Mouse (Mus musculus): ENCODE results near the gene Atn1.

Atn1 gene

GRCm38 (mm10) chr6:124767920-124768703 lies 11.8 kb upstream of the Atn1 start:
- no peak for DNase-seq (ENCODE audit: low spot score)

DNA sequence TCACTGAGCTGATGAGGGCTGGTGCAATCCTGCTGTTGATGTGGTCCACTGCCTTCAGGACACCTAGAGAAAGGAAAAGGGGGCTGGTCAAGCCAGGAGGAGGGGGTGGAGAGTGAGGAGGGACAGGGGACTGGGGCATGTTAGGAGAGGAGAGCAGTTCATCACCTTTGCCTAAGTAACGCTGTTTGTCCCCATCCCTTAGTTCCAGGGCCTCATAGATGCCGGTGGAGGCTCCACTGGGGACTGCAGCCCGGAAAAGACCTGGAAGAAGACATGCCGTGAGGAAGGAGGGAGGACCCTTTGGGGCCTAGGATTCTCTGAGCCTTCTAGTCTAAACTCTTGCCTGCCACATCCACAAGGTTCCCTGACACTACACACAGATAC lies 11.2 kb upstream of the Atn1 start:
- DNase-seq (ENCODE audit: low spot score), result no peak

GRCm38 (mm10) chr6:124765951-124766350 lies 9.6 kb upstream of the Atn1 start:
- no peak for DNase-seq (ENCODE audit: low spot score)

GRCm38 (mm10) chr6:124759259-124759658 lies 2.9 kb upstream of the Atn1 start:
- DNase-seq (ENCODE audit: low spot score), result peak; percentile 65

DNA sequence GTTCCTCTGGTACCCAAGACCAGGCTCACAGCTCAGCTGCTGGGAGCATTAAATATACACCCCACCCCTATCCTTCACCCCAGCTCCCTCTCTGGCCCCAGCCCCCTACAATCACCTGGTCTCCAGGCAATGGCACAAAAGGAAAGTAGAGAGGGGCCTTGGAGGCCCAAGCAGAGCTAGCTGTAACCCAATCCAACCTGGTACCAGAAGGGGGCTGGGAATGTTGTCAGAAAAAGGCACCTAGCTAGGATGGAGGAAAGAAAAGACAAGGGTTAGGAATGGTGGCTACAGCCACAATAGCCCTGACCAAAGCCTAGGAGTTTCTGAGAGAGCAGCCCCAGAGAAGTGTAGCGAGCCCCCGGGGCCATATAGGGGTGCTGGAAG lies 2.5 kb upstream of the Atn1 start:
- DNase-seq (ENCODE audit: low spot score), result no peak

DNA sequence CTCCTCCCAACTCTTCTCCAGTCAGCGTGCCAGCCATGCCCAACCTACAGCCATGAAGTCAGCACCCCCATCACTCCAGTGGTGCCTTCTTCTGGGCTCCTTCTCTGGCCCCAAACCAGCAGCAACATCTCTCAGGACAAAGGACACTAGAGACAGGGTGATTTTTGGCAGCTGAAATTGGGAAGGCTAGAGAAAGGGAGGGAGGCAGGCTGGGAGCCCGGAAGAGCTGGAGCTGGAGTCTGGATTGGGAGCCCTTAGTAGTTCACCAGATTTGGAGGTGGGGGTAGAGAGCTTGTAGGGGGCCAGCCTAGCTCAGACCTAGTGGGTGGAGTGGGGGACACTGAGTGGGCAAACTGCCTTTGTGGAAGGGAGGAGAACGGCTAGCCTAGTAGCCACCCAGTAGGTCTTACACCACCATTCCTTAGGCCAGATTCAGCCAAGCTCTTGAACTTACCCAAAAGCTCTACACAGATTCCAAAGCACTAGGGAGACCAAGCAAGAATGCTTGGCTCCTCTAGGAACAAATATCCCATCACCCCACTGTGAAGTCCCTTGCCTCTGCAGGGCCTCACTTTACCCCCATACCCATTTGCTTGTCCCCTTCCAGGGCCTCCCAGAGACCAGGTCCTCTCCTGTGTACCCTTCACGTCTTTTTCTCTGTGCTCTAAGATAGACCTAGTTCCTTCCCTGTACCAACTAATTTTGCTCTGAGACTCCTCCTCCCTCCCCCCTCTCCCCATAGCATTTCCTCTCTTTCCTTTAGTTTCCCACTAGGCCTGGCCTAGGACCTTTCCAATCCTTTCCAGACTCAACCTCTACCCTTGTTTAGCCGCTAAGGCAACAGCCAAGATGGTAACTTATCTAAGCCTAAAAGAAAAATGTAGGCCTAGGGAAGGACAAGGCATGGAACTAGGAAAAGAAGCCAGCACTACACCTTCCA lies 1.9 kb upstream of the Atn1 start:
- no peak for DNase-seq (ENCODE audit: low spot score)

DNA sequence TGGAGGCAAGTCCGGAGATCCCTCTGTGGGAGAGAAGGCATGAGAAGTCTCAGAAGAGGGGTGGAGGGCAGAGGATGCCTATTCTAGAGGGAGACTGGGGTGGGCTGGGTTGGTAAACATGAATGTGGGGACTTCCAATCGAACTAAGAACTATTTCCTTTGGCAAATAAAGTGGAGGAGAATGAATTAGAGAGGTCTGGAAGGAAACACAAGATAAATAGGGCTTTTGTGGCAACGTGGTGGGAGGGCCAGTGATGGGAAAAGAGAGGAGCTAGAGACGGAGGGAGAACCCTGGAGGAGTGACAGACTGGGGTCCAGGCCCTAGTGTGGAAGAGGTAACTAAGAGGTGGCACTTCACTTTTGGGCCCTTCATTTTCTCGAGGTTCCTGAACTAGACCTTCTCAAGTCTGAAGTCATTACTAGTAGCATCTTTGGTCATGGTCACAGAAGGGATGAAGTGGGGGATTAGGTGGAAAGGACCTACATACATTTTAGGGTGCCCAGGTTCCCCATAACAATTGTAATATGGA lies 1.1 kb upstream of the Atn1 start:
- DNase-seq (ENCODE audit: low spot score), result no peak

DNA sequence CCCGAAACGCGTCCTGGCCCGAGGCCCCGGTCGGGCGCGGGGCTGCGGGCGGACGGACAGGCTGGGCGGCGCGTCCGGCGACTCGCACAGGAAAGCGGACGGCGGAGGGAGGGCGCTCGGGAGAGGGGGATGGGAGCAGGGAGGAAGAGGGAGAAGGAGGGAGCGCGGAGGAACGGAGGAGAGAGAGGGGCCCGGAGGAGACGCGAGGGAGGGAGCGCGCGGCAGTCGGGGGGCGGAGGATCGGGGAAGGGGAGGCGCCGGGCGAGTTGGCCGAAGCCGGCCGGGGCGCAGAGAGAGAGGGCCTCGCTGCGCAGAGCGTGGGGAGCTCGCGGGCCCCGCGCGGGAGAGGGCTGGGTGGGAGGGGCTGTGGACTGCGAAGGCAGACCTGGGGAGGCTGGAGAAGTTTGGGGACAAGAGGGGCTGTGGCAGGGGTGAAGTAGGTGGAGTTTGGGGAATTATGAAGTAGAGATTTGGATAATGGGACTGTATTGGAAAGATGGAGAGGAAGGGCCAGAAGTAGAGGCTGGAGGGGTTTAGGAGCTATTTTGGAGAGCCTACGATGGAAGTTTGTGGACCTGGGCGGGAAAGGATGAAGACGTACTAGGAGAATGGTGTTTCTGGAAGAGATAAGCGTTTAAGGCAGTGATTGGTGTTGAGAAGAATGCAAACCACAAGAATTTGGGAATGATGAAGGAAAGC lies 477 bp upstream of the Atn1 start:
- no peak for DNase-seq (ENCODE audit: low spot score)

- no peak for DNase-seq (ENCODE audit: low spot score)
These were observed 1.0 kb downstream of the Atn1 start for GRCm38 (mm10) chr6:124755306-124755705.

- no peak for DNase-seq (ENCODE audit: low spot score)
These were observed 2.5 kb downstream of the Atn1 start for GRCm38 (mm10) chr6:124753861-124754260.

- DNase-seq (ENCODE audit: low spot score), result no peak
These were observed 5.9 kb downstream of the Atn1 start for GRCm38 (mm10) chr6:124750405-124750804.

DNA sequence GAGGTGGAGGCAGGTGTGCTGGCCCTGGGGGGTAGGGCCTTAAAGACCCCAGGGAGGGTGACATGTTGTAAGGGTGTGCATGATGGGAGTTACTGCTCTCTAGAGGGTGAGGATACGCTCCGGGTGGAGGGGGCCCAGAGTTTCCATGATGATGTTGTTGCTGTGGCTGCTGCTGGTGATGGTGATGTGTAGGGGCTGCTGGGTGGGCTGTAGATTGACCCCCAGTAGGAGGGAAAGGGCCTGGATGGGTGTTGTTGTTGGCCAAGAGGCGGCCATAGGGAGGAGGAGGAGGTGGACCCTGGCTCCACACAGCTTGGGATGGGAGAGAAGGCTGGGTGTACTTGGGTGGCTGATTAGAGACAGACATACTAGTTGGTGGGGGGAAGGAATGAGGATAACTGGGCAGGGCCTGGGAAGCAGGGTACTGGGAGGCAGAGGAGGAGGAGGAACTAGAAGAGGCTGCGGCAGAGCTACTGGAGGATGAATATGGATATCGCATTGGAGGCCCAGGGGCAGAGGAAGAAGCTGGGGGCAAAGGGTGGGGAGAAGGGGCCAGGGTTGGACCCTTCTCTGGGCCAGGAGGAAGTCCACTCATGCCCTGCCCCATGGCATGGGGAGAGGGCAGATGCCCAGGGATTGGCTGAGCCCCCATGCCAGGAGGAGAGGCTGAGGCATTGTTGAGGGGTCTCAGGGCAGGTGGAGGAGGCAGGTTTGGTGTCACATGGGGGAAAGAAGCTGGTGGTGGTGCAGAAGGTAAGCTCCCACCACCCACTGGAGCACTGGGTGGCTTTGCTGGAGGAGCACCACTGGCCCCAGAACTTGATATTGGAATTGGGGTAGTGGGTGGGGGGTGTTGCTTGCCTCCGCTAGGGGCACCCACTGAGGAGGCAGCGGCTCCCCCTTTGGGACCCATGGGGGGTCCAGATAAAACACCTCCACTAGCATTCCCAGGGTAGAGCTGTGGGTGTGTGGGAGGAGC lies 9.4 kb downstream of the Atn1 start:
- no peak for DNase-seq (ENCODE audit: low spot score)

GRCm38 (mm10) chr6:124746296-124746605 lies 10.1 kb downstream of the Atn1 start:
- no peak for DNase-seq (ENCODE audit: low spot score)

- DNase-seq (ENCODE audit: low spot score), result peak; percentile 93
These were observed 10.6 kb downstream of the Atn1 start for GRCm38 (mm10) chr6:124745490-124746295.

GRCm38 (mm10) chr6:124744755-124745321 lies 11.5 kb downstream of the Atn1 start:
- DNase-seq (ENCODE audit: low spot score), result no peak

DNA sequence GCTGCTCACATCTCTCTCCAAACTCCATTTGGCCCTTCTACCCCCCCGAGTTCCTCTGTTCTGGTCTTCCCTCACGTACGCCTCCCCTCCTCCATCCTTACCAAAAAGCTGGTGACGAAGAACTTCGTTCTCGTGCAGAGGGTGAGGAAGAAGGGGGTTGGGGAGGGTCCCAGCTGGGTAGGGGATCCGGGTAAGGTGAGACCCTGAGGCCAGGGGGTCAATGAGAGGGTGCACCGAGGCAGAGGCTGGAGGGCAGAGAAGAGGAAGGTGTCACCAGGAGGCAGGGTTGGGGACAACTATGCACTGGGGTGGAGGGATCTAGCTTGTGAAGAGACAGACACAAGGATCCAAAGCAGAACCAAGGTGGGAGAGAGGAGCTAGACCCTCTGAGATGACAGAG lies 12.7 kb downstream of the Atn1 start:
- no peak for DNase-seq (ENCODE audit: low spot score)

DNA sequence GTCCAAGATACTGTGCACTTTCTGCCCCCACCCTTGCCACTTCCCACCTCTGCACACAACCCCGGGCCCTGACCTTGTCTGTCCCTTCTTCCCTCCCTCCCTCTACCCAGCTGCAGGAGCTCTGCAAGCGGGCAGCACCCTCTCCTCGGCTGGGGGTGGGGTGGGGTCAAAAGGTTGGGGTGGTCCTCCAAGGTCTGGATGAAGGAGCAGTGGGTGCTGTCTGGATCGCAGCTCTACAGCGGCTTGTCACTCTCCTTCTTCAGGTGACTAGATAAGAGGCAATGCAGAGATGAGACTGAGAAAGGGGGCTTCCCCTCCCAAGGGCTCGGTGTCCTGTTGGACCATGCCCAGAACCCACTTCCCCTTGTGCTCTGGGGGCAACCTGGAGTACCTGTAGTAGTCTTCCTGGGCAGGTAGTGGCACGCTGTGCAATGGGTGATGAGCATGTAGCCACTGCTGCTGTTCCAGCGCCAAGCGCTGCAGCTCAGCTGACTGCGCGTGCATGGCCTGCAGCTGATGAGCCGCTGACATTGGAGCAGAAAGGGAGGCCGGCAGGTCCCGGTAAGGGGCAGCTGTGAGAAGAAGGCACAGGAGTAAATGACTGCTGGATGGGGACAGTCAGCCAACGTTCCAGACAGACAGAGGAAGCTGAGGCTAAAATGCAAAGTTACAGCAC lies 13.3 kb downstream of the Atn1 start:
- DNase-seq (ENCODE audit: low spot score), result no peak

- DNase-seq (ENCODE audit: low spot score), result no peak
These were observed 14.5 kb downstream of the Atn1 start for GRCm38 (mm10) chr6:124741842-124742241.

Data from c-Kit-positive CD71-positive TER-119-positive erythroid progenitor cells, embryonic 14.5 days (primary cell).